Mouse (Mus musculus) MEL (cell line): Measurements from ENCODE around the gene Tnpo1. TPM values are rescaled to one million over a fixed set of nuclear protein-coding genes. Genes with fewer than 3 reads are reported as not detected.
A peak's percentile ranks its signal among the peaks of the same experiment; 100 is the strongest.

Experiments used
- DNase-seq: peaks from one replicate; pipeline ENCODE4 v3.0.0; 2011; ENCODE audit warnings: low read depth, low spot score
- H3K27ac ChIP-seq: 2 replicates; pipeline ENCODE4 v1.5.1; 2012; ENCODE audit warnings: low read depth, mild to moderate bottlenecking, control low read depth, low read length, moderate library complexity; ENCODE audit not compliant: control insufficient read depth
- H3K27me3 ChIP-seq, 2 experiments: fragments of 150-350 bp in 1 of 2; sonication (generic) in 1 of 2; 2 replicates each; pipeline ENCODE4 v1.6.1; 2012; ENCODE audit warnings: low read length in 2 of 2, mild to moderate bottlenecking in 2 of 2, improper control_type of control experiment in 1 of 2, moderate library complexity in 1 of 2; ENCODE audit not compliant: insufficient read depth in 2 of 2, control insufficient read depth in 1 of 2
- H3K36me3 ChIP-seq, 2 experiments: 2 replicates each; pipeline ENCODE4 v1.6.1; 2012 to 2014; ENCODE audit warnings: low read length in 2 of 2, improper control_type of control experiment in 1 of 2, inconsistent platforms in 1 of 2, mild to moderate bottlenecking in 1 of 2; ENCODE audit not compliant: insufficient read depth in 2 of 2, control insufficient read depth in 1 of 2
- H3K4me1 ChIP-seq, 2 experiments: fragments of 150-350 bp in 1 of 2; sonication (generic) in 1 of 2; 2 replicates each; pipeline ENCODE4 v1.6.1; 2012; ENCODE audit warnings: low read length in 2 of 2, improper control_type of control experiment in 1 of 2, mild to moderate bottlenecking in 1 of 2; ENCODE audit not compliant: insufficient read depth in 2 of 2, control insufficient read depth in 1 of 2
- H3K4me3 ChIP-seq, 2 experiments: fragments of 150-350 bp in 1 of 2; sonication (generic) in 1 of 2; 2 replicates each; pipeline ENCODE4 v1.5.1; 2012; ENCODE audit warnings: low read depth in 2 of 2, low read length in 2 of 2, mild to moderate bottlenecking in 2 of 2, moderate library complexity in 2 of 2, control low read depth in 1 of 2, improper control_type of control experiment in 1 of 2; ENCODE audit not compliant: control insufficient read depth in 1 of 2, insufficient read depth in 1 of 2
- H3K79me2 ChIP-seq: 2 replicates; pipeline ENCODE4 v1.6.1; 2012; ENCODE audit warnings: mild to moderate bottlenecking, low read length, moderate library complexity; ENCODE audit not compliant: control insufficient read depth, poor library complexity, insufficient read depth
- H3K9ac ChIP-seq: 2 replicates; pipeline ENCODE4 v1.6.1; 2012; ENCODE audit warnings: low read depth, mild to moderate bottlenecking, control low read depth, low read length, moderate library complexity; ENCODE audit not compliant: control insufficient read depth, poor library complexity, severe bottlenecking
- H3K9me3 ChIP-seq: fragments of 150-350 bp; sonication (generic); replicated peaks from 2 replicates; pipeline ENCODE4 v1.6.1; 2012; ENCODE audit warnings: mild to moderate bottlenecking, low read length, improper control_type of control experiment, moderate library complexity; ENCODE audit not compliant: insufficient read depth
- BHLHE40 ChIP-seq: IDR thresholded peaks from 2 replicates; pipeline ENCODE4 v1.6.1; 2012; ENCODE audit warnings: low read depth, mild to moderate bottlenecking, inconsistent platforms, low read length, improper control_type of control experiment, borderline replicate concordance
- CHD1 ChIP-seq: IDR thresholded peaks from 2 replicates; pipeline ENCODE4 v1.6.1; 2012; ENCODE audit warnings: low read depth, mild to moderate bottlenecking, inconsistent platforms, low read length, improper control_type of control experiment
- CHD2 ChIP-seq: IDR thresholded peaks from 2 replicates; pipeline ENCODE4 v1.6.1; 2011; ENCODE audit warnings: low read length, improper control_type of control experiment
- E2F4 ChIP-seq: IDR thresholded peaks from 2 replicates; pipeline ENCODE4 v1.6.1; 2011; ENCODE audit warnings: low read depth, low read length, improper control_type of control experiment, borderline replicate concordance
- ELF1 ChIP-seq: IDR thresholded peaks from 2 replicates; pipeline ENCODE4 v1.6.1; 2014; ENCODE audit warnings: low read depth, mild to moderate bottlenecking, inconsistent platforms, low read length, improper control_type of control experiment, moderate library complexity
- EP300 ChIP-seq, 2 experiments: IDR thresholded peaks; 2 replicates each; pipeline ENCODE4 v1.6.1; 2011; ENCODE audit warnings: improper control_type of control experiment in 2 of 2, low read length in 2 of 2, low read depth in 1 of 2, mild to moderate bottlenecking in 1 of 2
- ETS1 ChIP-seq: IDR thresholded peaks from 2 replicates; pipeline ENCODE4 v1.6.1; 2012; ENCODE audit warnings: low read depth, mild to moderate bottlenecking, inconsistent platforms, low read length, improper control_type of control experiment, moderate library complexity
- GABPA ChIP-seq: IDR thresholded peaks from 2 replicates; pipeline ENCODE4 v1.6.1; 2012; ENCODE audit warnings: low read depth, mild to moderate bottlenecking, inconsistent platforms, low read length, improper control_type of control experiment, moderate library complexity
- GATA1 ChIP-seq: IDR thresholded peaks from 2 replicates; pipeline ENCODE4 v1.6.1; 2011; ENCODE audit warnings: low read depth, low read length, improper control_type of control experiment
- HCFC1 ChIP-seq: IDR thresholded peaks from 2 replicates; pipeline ENCODE4 v1.6.1; 2012; ENCODE audit warnings: low read depth, mild to moderate bottlenecking, inconsistent platforms, low read length, improper control_type of control experiment, moderate library complexity
- KAT2A ChIP-seq: conservative IDR thresholded peaks from 2 replicates; pipeline ENCODE4 v1.6.1; 2012; ENCODE audit warnings: low read depth, low read length, improper control_type of control experiment, inconsistent platforms
- MAZ ChIP-seq: IDR thresholded peaks from 2 replicates; pipeline ENCODE4 v1.6.1; 2012; ENCODE audit warnings: low read depth, mild to moderate bottlenecking, inconsistent platforms, low read length, improper control_type of control experiment
- MEF2A ChIP-seq: IDR thresholded peaks from 2 replicates; pipeline ENCODE4 v1.6.1; 2014; ENCODE audit warnings: low read depth, mild to moderate bottlenecking, inconsistent platforms, low read length, improper control_type of control experiment; ENCODE audit not compliant: poor library complexity, insufficient replicate concordance, severe bottlenecking; ENCODE audit errors: extremely low read depth
- MXI1 ChIP-seq: IDR thresholded peaks from 2 replicates; pipeline ENCODE4 v1.6.1; 2011; ENCODE audit warnings: mild to moderate bottlenecking, low read depth, low read length, improper control_type of control experiment
- MYB ChIP-seq: IDR thresholded peaks from 2 replicates; pipeline ENCODE4 v1.6.1; 2011; ENCODE audit warnings: mild to moderate bottlenecking, low read depth, low read length, improper control_type of control experiment
- MYC ChIP-seq: IDR thresholded peaks from 2 replicates; pipeline ENCODE4 v1.6.1; 2011; ENCODE audit warnings: low read depth, mild to moderate bottlenecking, low read length, improper control_type of control experiment, moderate library complexity
- NELFE ChIP-seq: IDR thresholded peaks from 2 replicates; pipeline ENCODE4 v1.6.1; 2011; ENCODE audit warnings: low read depth, low read length, improper control_type of control experiment
- NRF1 ChIP-seq: IDR thresholded peaks from 2 replicates; pipeline ENCODE4 v1.6.1; 2014; ENCODE audit warnings: low read depth, mild to moderate bottlenecking, inconsistent platforms, low read length, improper control_type of control experiment, moderate library complexity; ENCODE audit not compliant: poor library complexity, insufficient read depth, severe bottlenecking
- POLR2A ChIP-seq, 2 experiments: IDR thresholded peaks; 2 replicates each; pipeline ENCODE4 v1.6.1; 2011 to 2012; ENCODE audit warnings: low read length in 2 of 2, mild to moderate bottlenecking in 2 of 2, control low read depth in 1 of 2, improper control_type of control experiment in 1 of 2, low read depth in 1 of 2, moderate library complexity in 1 of 2; ENCODE audit not compliant: control insufficient read depth in 1 of 2, insufficient read depth in 1 of 2, poor library complexity in 1 of 2
- POLR2AphosphoS2 ChIP-seq: IDR thresholded peaks from 2 replicates; pipeline ENCODE4 v1.6.1; 2011; ENCODE audit warnings: low read length, improper control_type of control experiment
- POLR2AphosphoS5 ChIP-seq: IDR thresholded peaks from 2 replicates; pipeline ENCODE4 v1.6.1; 2012; ENCODE audit warnings: low read depth, borderline replicate concordance, mild to moderate bottlenecking, inconsistent platforms, low read length, moderate library complexity, mixed read lengths
- RAD21 ChIP-seq: IDR thresholded peaks from 2 replicates; pipeline ENCODE4 v1.6.1; 2011; ENCODE audit warnings: mild to moderate bottlenecking, low read depth, low read length, improper control_type of control experiment
- RCOR1 ChIP-seq: IDR thresholded peaks from 2 replicates; pipeline ENCODE4 v1.6.1; 2012; ENCODE audit warnings: low read depth, mild to moderate bottlenecking, inconsistent platforms, low read length, improper control_type of control experiment
- SMC3 ChIP-seq: IDR thresholded peaks from 2 replicates; pipeline ENCODE4 v1.6.1; 2011; ENCODE audit warnings: low read depth, low read length, improper control_type of control experiment
- TAL1 ChIP-seq: IDR thresholded peaks from 2 replicates; pipeline ENCODE4 v1.6.1; 2012; ENCODE audit warnings: mild to moderate bottlenecking, inconsistent platforms, low read length, moderate library complexity, mixed read lengths
- TBP ChIP-seq: IDR thresholded peaks from 2 replicates; pipeline ENCODE4 v1.8.0; 2011; ENCODE audit warnings: low read depth, low read length, improper control_type of control experiment
- USF2 ChIP-seq, 2 experiments: IDR thresholded peaks; 2 replicates each; pipeline ENCODE4 v1.6.1; 2011 to 2012; ENCODE audit warnings: improper control_type of control experiment in 2 of 2, low read length in 2 of 2, borderline replicate concordance in 1 of 2, inconsistent platforms in 1 of 2, low read depth in 1 of 2, mild to moderate bottlenecking in 1 of 2; ENCODE audit not compliant: insufficient read depth in 1 of 2
- ZKSCAN1 ChIP-seq: IDR thresholded peaks from 2 replicates; pipeline ENCODE4 v1.6.1; 2012; ENCODE audit warnings: low read depth, mild to moderate bottlenecking, inconsistent platforms, low read length, improper control_type of control experiment, moderate library complexity
- ZMIZ1 ChIP-seq: IDR thresholded peaks from 2 replicates; pipeline ENCODE4 v1.6.1; 2012; ENCODE audit warnings: low read depth, mild to moderate bottlenecking, inconsistent platforms, low read length, improper control_type of control experiment, moderate library complexity
- ZNF384 ChIP-seq: IDR thresholded peaks from 2 replicates; pipeline ENCODE4 v1.6.1; 2012; ENCODE audit warnings: low read depth, mild to moderate bottlenecking, inconsistent platforms, low read length, improper control_type of control experiment
- polyA plus RNA-seq, 2 experiments: library from polyadenylated mRNA; stranded (reverse) in 1 of 2; unstranded in 1 of 2; fragments of >175 nt in 1 of 2; fragments of >200 nt in 1 of 2; gene quantifications; 2 replicates each; pipeline versions ENCODE4 v1.2.1 to v1.2.4; 2012; ENCODE audit warnings: low replicate concordance in 2 of 2, low read depth in 1 of 2; ENCODE audit not compliant: insufficient read length in 2 of 2, insufficient read depth in 1 of 2, missing spikeins in 1 of 2
- total RNA-seq: library from RNA; depleted of rRNA; stranded (reverse); fragments of 300-350 nt; gene quantifications from 2 replicates; pipeline ENCODE4 v1.2.3, GENCODE M21; 2012

The Tnpo1 gene
- total and polyA plus RNA-seq, 3 experiments: 48.0 to 123 (median 89.6) TPM

GRCm38 (mm10) chr13:98845794-98846193, 80.4 kb downstream of the Tnpo1 start:
- no peaks in the 10 kb centered on the region for H3K9me3 ChIP-seq
- no peak for DNase-seq
- peaks cover 0 to 50% of the 10 kb centered on the region in 2 experiments; a peak in 2 of 4 replicates for H3K36me3 ChIP-seq
- no peak overlapping the region for H3K9ac ChIP-seq
- no peaks in the 10 kb centered on the region for H3K27me3 ChIP-seq
- H3K4me1 ChIP-seq: no peaks in the 10 kb centered on the region
- no peaks in the 10 kb centered on the region for H3K79me2 ChIP-seq
- H3K27ac ChIP-seq: no peak overlapping the region
- H3K4me3 ChIP-seq: no peak overlapping the region
- TF ChIP-seq USF2 (IDR thresholded peaks at IDR 0.05; ENCODE audit: borderline replicate concordance in 1 of 2, insufficient read depth in 1 of 2, low read depth in 1 of 2, low read length in 2 of 2) (no peak), EP300 (IDR thresholded peaks at IDR 0.05; ENCODE audit: low read depth in 1 of 2, low read length in 2 of 2) (no peak), MYC (no peak), E2F4 (no peak), TBP (no peak), ZMIZ1 (no peak), MXI1 (no peak), ZNF384 (no peak), POLR2A (IDR thresholded peaks at IDR 0.05; ENCODE audit: control insufficient read depth in 1 of 2, insufficient read depth in 1 of 2, low read depth in 1 of 2, low read length in 2 of 2, poor library complexity in 1 of 2) (no peak), CHD2 (no peak), ZKSCAN1 (no peak), MAZ (no peak), MYB (no peak), POLR2AphosphoS5 (no peak), NRF1 (no peak), KAT2A (no peak), NELFE (no peak), MEF2A (no peak), HCFC1 (no peak), ETS1 (no peak)

DNA sequence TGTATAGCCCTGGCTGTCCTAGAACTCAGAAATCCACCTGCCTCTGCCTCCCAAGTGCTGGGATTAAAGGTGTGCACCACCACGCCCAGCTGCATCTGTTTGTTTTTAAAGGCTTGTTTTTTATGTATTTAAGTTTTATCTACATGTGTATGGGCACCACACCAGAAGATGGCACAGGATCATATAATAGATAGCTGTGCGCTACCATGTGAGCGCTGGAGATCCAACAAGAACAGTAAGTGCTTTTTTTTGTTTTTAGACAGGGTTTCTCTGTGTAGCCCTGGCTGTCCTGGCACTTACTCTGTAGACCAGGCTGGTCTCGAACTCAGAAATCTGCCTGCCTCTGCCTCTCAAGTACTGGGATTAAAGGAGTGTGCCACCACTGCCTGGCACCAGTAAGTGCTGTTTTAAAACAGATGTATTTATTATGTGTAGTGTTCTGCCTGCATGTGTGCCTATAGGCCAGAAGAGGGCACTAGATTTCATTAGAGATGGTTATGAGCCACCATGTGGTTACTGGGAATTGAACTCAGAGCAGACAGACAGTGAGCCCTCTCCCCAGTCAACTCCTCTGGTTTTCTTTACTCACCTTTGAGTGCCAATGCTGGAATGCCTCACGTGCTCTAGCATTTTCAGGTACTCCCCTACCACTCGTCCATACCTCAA, 89.6 kb downstream of the Tnpo1 start:
- H3K79me2 ChIP-seq: no peaks in the 10 kb centered on the region
- H3K4me1 ChIP-seq: no peaks in the 10 kb centered on the region
- H3K27me3 ChIP-seq: no peaks in the 10 kb centered on the region
- no peak overlapping the region for H3K27ac ChIP-seq
- no peak overlapping the region for H3K9ac ChIP-seq
- DNase-seq: peak; percentile 65
- H3K9me3 ChIP-seq: no peaks in the 10 kb centered on the region
- no peak overlapping the region for H3K4me3 ChIP-seq
- peaks cover 0 to 12% of the 10 kb centered on the region in 2 experiments; a peak in 2 of 4 replicates for H3K36me3 ChIP-seq
- TF ChIP-seq GABPA (no peak), ELF1 (no peak), GATA1 (no peak), MXI1 (no peak), USF2 (IDR thresholded peaks at IDR 0.05; ENCODE audit: borderline replicate concordance in 1 of 2, insufficient read depth in 1 of 2, low read depth in 1 of 2, low read length in 2 of 2) (no peak), POLR2A (IDR thresholded peaks at IDR 0.05; ENCODE audit: control insufficient read depth in 1 of 2, insufficient read depth in 1 of 2, low read depth in 1 of 2, low read length in 2 of 2, poor library complexity in 1 of 2) (no peak), BHLHE40 (no peak), SMC3 (peak; percentile 62), CHD1 (no peak), MYC (peak; percentile 86), NELFE (no peak), POLR2AphosphoS2 (peak; percentile 54; the same call in 1 of the 2 replicates), RCOR1 (no peak), HCFC1 (no peak), MEF2A (no peak), ETS1 (no peak), TAL1 (no peak), RAD21 (peak; percentile 36)
